Mouse (Mus musculus) spleen, postnatal 14 days (tissue): ENCODE measurements at regions not wholly inside any gene's neighbourhood (a gene's known extent, or its start where the extent isn't known, plus 50 kb on each side); places are given as distances from the start of the nearest gene placed in this dataset.

ENCODE experiments used
- DNase-seq, 2 experiments: peaks; one replicate each; pipeline ENCODE4 v3.0.0; 2021 to 2022; ENCODE audit warnings: low spot score in 2 of 2

DNA sequence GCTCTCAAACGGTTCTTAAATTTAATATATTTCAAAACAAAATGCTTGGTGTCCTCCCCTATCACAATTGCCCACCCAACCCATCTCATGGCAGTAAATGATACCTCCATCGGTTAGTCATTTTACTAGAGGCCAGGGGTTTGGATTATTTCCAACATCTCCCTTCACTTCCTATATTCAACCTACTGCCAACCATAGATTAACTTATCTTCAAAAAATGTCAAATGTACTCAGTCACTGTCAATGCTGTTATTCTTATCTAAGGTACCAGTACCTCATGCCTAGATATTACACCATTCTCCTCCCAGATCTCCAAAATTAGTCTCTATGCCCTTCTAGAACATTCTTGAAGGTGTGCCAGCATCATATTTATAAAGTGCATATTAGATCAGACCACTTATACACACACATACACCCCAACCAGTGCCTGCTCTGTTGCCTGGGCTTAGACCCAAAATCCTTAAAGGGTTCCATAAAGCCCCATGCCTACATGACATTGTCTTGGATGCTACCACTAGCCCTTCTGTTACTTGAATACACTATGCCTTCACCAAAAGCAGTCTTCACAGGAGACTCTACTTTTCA lies 183.4 kb upstream of the Cadm1 start:
- no peak for DNase-seq

GRCm38 (mm10) chr9:47350301-47350700 lies 179.7 kb upstream of the Cadm1 start:
- DNase-seq: no peak

GRCm38 (mm10) chr9:47351036-47351435 lies 178.9 kb upstream of the Cadm1 start:
- DNase-seq: no peak

- no peak for DNase-seq
Measured at GRCm38 (mm10) chr9:47353017-47353416, 177.0 kb upstream of the Cadm1 start.

- DNase-seq: no peak
Measured at GRCm38 (mm10) chr9:47353972-47354371, 176.0 kb upstream of the Cadm1 start.

DNA sequence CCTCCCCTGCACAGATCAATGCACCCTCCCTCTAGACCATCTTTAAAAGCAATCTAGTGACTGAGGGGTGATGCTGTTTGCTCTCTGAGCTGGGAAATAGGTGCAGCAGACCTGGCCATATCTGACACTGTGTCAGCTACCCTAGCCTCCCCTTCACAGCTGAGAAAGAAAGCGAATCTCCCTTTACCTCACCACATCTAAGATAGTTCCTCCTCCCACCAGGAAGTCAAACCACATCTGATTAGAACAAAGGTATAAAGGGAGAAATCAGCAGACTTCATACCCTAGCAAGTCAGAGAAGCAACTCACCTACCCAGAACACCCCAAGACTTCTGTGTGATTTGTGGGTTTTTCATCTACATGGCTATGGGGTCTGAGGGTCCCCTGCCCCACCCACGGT lies 175.6 kb upstream of the Cadm1 start:
- DNase-seq: no peak

- no peak for DNase-seq
Measured at GRCm38 (mm10) chr9:47354866-47355265, 175.1 kb upstream of the Cadm1 start.

DNA sequence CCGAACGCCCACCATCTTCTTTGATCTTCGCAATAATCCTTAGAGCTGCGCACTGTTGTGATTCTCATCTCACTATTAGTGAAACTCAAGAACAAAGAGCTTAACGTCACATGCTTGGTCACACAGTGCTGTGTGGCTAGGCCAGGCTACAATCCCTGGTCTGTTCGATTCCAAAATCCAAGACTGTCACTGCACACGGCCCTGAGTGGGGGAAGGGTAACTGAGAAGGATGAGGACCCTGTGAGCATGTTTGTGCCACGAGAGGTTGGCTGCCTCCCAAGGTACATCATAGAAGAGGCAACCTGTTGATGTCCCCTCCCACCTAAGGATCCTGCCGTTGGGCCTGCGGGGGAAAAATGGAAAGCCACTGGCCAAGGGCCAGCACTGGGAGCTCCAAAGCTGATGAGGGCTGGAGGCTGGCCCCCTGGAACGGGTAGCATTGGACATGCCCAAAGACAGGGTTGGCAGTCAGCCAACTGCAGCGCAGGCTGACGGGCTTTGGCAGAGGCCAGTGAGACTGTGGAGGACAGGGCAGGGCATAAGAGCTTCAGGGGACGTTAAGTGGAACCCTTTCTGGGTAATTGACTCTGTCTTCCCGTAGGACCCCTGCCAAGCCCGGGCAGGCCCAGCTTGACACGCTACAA lies 172.1 kb upstream of the Cadm1 start:
- no peak for DNase-seq

DNA sequence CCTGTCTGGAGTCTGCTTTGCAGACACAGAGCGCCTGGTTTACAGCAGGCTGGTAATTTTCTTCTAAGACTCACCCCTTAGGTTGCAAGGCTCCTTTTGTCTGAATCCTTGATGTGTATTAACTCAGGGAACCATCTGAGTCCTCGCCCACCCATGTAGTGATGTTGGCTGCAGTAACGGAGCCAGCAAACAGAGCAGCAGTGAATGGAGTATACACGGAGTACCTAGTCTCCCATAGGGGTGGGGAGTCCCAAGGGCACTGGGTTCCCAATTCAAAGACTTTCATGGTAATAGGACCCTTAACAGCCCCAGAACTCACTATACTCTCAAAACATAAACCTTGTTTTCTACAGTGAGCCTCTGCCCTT lies 171.6 kb upstream of the Cadm1 start:
- no peak for DNase-seq

- DNase-seq: no peak
Measured at GRCm38 (mm10) chr9:47363086-47363485, 166.9 kb upstream of the Cadm1 start.

- DNase-seq: no peak
Measured at GRCm38 (mm10) chr9:47364762-47365161, 165.2 kb upstream of the Cadm1 start.

- DNase-seq: no peak
Measured at GRCm38 (mm10) chr9:47367266-47367957, 162.6 kb upstream of the Cadm1 start.

- no peak for DNase-seq
Measured at GRCm38 (mm10) chr9:47368015-47368901, 161.7 kb upstream of the Cadm1 start.

GRCm38 (mm10) chr9:47372296-47372695 lies 157.7 kb upstream of the Cadm1 start:
- DNase-seq: no peak

DNA sequence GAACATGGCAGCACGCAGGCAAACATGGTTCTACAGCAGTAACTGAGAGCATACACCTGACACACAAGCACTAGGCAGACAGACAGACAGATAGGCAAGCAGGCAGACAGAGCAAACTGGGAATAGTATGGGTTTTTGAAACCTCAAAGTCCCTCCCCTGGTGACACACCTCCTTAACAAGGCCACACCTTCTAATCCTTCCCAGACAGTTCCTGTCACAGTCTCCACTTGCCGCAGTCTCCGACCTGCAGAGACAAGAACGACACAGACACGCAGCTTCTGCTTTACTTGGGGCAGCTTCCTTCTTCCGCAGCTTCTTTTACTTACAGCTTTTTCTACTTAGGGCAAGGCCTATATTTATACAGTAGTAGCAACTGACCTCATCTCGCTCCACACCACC lies 155.9 kb upstream of the Cadm1 start:
- no peak for DNase-seq

GRCm38 (mm10) chr9:47376645-47377044 lies 153.3 kb upstream of the Cadm1 start:
- no peak for DNase-seq

DNA sequence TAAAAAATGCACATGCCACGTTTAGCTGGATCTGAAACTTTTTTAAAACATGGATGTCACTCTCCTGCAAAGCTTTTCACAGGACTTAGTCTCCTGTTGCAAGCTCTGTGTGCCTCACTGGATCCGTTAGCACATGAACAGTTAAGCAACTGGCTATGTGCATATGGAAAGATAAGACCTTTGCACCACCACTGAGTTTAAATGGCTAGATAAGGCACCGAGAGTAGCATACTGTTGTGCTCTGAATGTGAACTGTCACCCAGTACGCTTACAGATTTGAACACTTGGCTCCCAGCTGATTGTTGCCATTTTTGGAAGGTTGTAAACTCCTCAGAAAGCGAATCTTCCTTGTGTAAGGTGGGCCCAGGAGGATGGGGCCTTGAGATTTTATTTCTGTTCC lies 151.4 kb upstream of the Cadm1 start:
- DNase-seq: no peak

- DNase-seq: no peak
Measured at GRCm38 (mm10) chr9:47380361-47380760, 149.6 kb upstream of the Cadm1 start.

- DNase-seq: no peak
Measured at GRCm38 (mm10) chr9:47384185-47384854, 145.7 kb upstream of the Cadm1 start.

- no peak for DNase-seq
Measured at GRCm38 (mm10) chr9:47386646-47387045, 143.3 kb upstream of the Cadm1 start.

GRCm38 (mm10) chr9:47387221-47387620 lies 142.8 kb upstream of the Cadm1 start:
- no peak for DNase-seq
